Mouse (Mus musculus) kidney, postnatal 0 days (tissue): ENCODE results near the gene Olfr648. TPM values are rescaled to one million over a fixed set of nuclear protein-coding genes. Genes with fewer than 3 reads are reported as not detected.
A peak's percentile ranks its signal among the peaks of the same experiment; 100 is the strongest.

Source experiments
- ATAC-seq: fragments of 200-750 bp; cut with Nextera tagmentation; replicated peaks from 2 replicates; pipeline ENCODE4 v1.8.0; 2017; ENCODE audit warnings: low read depth, moderate number of reproducible peaks, moderate TSS enrichment, moderate library complexity; ENCODE audit not compliant: low FRiP score
- DNase-seq: peaks from one replicate; pipeline ENCODE4 v3.0.0-alpha.2; 2016; ENCODE audit warnings: low spot score
- H3K27ac ChIP-seq: fragments of 300-500 bp; sonication (generic); 2 replicates; pipeline ENCODE4 v1.5.1; 2014; ENCODE audit warnings: mild to moderate bottlenecking
- H3K27me3 ChIP-seq: fragments of 300-500 bp; sonication (generic); 2 replicates; pipeline ENCODE4 v1.6.1; 2014; ENCODE audit warnings: low read length, mixed read lengths; ENCODE audit not compliant: insufficient read depth
- H3K36me3 ChIP-seq: fragments of 300-500 bp; sonication (generic); 2 replicates; pipeline ENCODE4 v1.6.1; 2014; ENCODE audit warnings: low read length, mixed read lengths; ENCODE audit not compliant: insufficient read depth
- H3K4me1 ChIP-seq: fragments of 300-500 bp; sonication (generic); replicated peaks from 2 replicates; pipeline ENCODE4 v1.6.1; 2014; ENCODE audit warnings: antibody characterized with exemption, low read length, mixed read lengths; ENCODE audit not compliant: insufficient read depth
- H3K4me2 ChIP-seq: fragments of 300-500 bp; sonication (generic); 2 replicates; pipeline ENCODE4 v1.6.1; 2014; ENCODE audit warnings: mild to moderate bottlenecking, low read length, moderate library complexity, mixed read lengths
- H3K4me3 ChIP-seq: fragments of 300-500 bp; sonication (generic); replicated peaks from 2 replicates; pipeline ENCODE4 v1.5.1; 2014; ENCODE audit warnings: low read depth, low read length
- H3K9ac ChIP-seq: fragments of 300-500 bp; sonication (generic); 2 replicates; pipeline ENCODE4 v1.6.1; 2014; ENCODE audit warnings: low read depth, low read length
- H3K9me3 ChIP-seq: fragments of 300-500 bp; sonication (generic); replicated peaks from 2 replicates; pipeline ENCODE4 v1.6.1; 2016; ENCODE audit warnings: low read length, inconsistent platforms, mixed read lengths
- CTCF ChIP-seq: IDR thresholded peaks from 2 replicates; pipeline ENCODE4 v1.5.1; 2016; ENCODE audit warnings: antibody characterized with exemption, low read depth, mild to moderate bottlenecking, moderate library complexity
- WGBS: fragments of 180-500 bp; shearing (Covaris S2); extraction: QIAGEN DNeasy Blood & Tissue Kit; methylation state at CpG from one replicate; pipeline ENCODE4 v1.1.7; 2014; 5-methylcytosine and 5-hydroxymethylcytosine counted together
- polyA plus RNA-seq: library from polyadenylated mRNA; unstranded; fragments of >200 nt; fragmentation: Nextera tagmentation; extraction: Ambion mirVana; gene quantifications from 2 replicates; pipeline ENCODE4 v1.2.1, GENCODE M21; 2015

Olfr648 gene
- polyA plus RNA-seq, 1 experiment from 2014 or later: 0.05 TPM

- 60% methylated on average over 6 of the region's 6 CpGs for WGBS
- Histone ChIP-seq H3K4me2 (no peak overlapping the region), H3K27me3 (no peaks in the 10 kb centered on the region), H3K9me3 (no peaks in the 10 kb centered on the region), H3K27ac (no peak overlapping the region), H3K4me1 (no peaks in the 10 kb centered on the region), H3K36me3 (no peaks in the 10 kb centered on the region), H3K4me3 (no peak overlapping the region), H3K9ac (no peak overlapping the region)
- TF ChIP-seq CTCF: no peak
- no peak; the same call in 1 of the 2 replicates for ATAC-seq
- no peak for DNase-seq
Measured at GRCm38 (mm10) chr7:104169634-104170204, 13.5 kb downstream of the Olfr648 start.

GRCm38 (mm10) chr7:104167105-104167504, 16.1 kb downstream of the Olfr648 start:
- no peak overlapping the region for H3K4me2 ChIP-seq
- ATAC-seq (no peak), DNase-seq (peak; percentile 0)
- H3K27ac ChIP-seq: no peak overlapping the region
- WGBS: 83% methylated on average over 6 of the region's 6 CpGs
- no peaks in the 10 kb centered on the region for H3K9me3 ChIP-seq
- no peaks in the 10 kb centered on the region for H3K4me1 ChIP-seq
- H3K4me3 ChIP-seq: no peak overlapping the region
- TF ChIP-seq CTCF: peak; percentile 31; the same call in 1 of the 2 replicates
- no peak overlapping the region for H3K9ac ChIP-seq
- no peaks in the 10 kb centered on the region for H3K36me3 ChIP-seq
- H3K27me3 ChIP-seq: no peaks in the 10 kb centered on the region

GRCm38 (mm10) chr7:104150456-104150855, 32.7 kb downstream of the Olfr648 start, which contains the start of gene Ubqlnl:
Ubqlnl (minus strand) TSS chr7:104150556.
- H3K4me1 ChIP-seq: no peaks in the 10 kb centered on the region
- WGBS: 79% methylated on average over 2 of the region's 2 CpGs
- H3K27ac ChIP-seq: no peak within 1 kb of the TSS
- DNase-seq: no peak
- no peak within 1 kb of the TSS for H3K9ac ChIP-seq
- no peaks in the 10 kb centered on the region for H3K9me3 ChIP-seq
- no peaks in the 10 kb centered on the region for H3K27me3 ChIP-seq
- no peak within 1 kb of the TSS for H3K4me3 ChIP-seq
- no peak for ATAC-seq
- H3K36me3 ChIP-seq: no peaks in the 10 kb centered on the region
- TF ChIP-seq CTCF: no peak
- H3K4me2 ChIP-seq: no peak within 1 kb of the TSS

- whole genome bisulfite sequencing: 72% methylated on average over 3 of the region's 3 CpGs
- H3K4me1 ChIP-seq: no peaks in the 10 kb centered on the region
- no peaks in the 10 kb centered on the region for H3K36me3 ChIP-seq
- no peak within 1 kb of the TSS for H3K4me2 ChIP-seq
- TF ChIP-seq CTCF: no peak
- no peak within 1 kb of the TSS for H3K4me3 ChIP-seq
- no peak for ATAC-seq
- H3K9me3 ChIP-seq: no peaks in the 10 kb centered on the region
- DNase-seq: no peak
- H3K9ac ChIP-seq: no peak within 1 kb of the TSS
- H3K27ac ChIP-seq: no peak within 1 kb of the TSS
- no peaks in the 10 kb centered on the region for H3K27me3 ChIP-seq
Measured at GRCm38 (mm10) chr7:104143179-104143578, 40.0 kb downstream of the Olfr648 start, which contains the start of gene Ubqln3. Ubqln3 (minus strand) TSS chr7:104143279.

- H3K9me3 ChIP-seq: no peaks in the 10 kb centered on the region
- TF ChIP-seq CTCF: no peak
- no peaks in the 10 kb centered on the region for H3K36me3 ChIP-seq
- H3K4me3 ChIP-seq: no peak within 1 kb of the TSS
- WGBS: 88% methylated on average over 5 of the region's 5 CpGs
- no peaks in the 10 kb centered on the region for H3K27me3 ChIP-seq
- no peak for DNase-seq
- H3K4me2 ChIP-seq: no peak within 1 kb of the TSS
- no peak within 1 kb of the TSS for H3K9ac ChIP-seq
- ATAC-seq: no peak
- no peak within 1 kb of the TSS for H3K27ac ChIP-seq
- no peaks in the 10 kb centered on the region for H3K4me1 ChIP-seq
Measured at GRCm38 (mm10) chr7:104137305-104137704, 45.9 kb downstream of the Olfr648 start, which contains the start of gene Olfr643. Olfr643 (minus strand) TSS chr7:104137405.

GRCm38 (mm10) chr7:104129726-104130125, 53.5 kb downstream of the Olfr648 start, which contains the start of gene Ubqln5:
Ubqln5 (minus strand) TSS chr7:104129826.
- no peak within 1 kb of the TSS for H3K9ac ChIP-seq
- no peaks in the 10 kb centered on the region for H3K9me3 ChIP-seq
- H3K27me3 ChIP-seq: no peaks in the 10 kb centered on the region
- ATAC-seq: no peak
- TF ChIP-seq CTCF: no peak
- H3K4me2 ChIP-seq: no peak within 1 kb of the TSS
- no peaks in the 10 kb centered on the region for H3K4me1 ChIP-seq
- 91% methylated on average over 5 of the region's 5 CpGs for WGBS
- no peak for DNase-seq
- H3K36me3 ChIP-seq: no peaks in the 10 kb centered on the region
- H3K27ac ChIP-seq: no peak within 1 kb of the TSS
- no peak within 1 kb of the TSS for H3K4me3 ChIP-seq

Other genes starting within 250 kb of the Olfr648 start
- not detected in 2 replicates for gene Olfr632, start 249.0 kb downstream of the Olfr648 start, polyA plus RNA-seq
- not detected in 2 replicates for gene Olfr633, start 239.0 kb downstream of the Olfr648 start, polyA plus RNA-seq
- gene Olfr635, start 212.2 kb downstream of the Olfr648 start, polyA plus RNA-seq: not detected in 2 replicates
- not detected in 2 replicates for gene Olfr638, start 184.6 kb downstream of the Olfr648 start, polyA plus RNA-seq
- gene Olfr639, start 166.1 kb downstream of the Olfr648 start, polyA plus RNA-seq: 0.01 TPM in 1 of 2 replicates, not detected in the other
- gene Olfr640, start 157.8 kb downstream of the Olfr648 start, polyA plus RNA-seq: not detected in 2 replicates
- not detected in 2 replicates for gene Olfr641, start 147.9 kb downstream of the Olfr648 start, polyA plus RNA-seq
- not detected in 2 replicates for gene Olfr642, start 130.7 kb downstream of the Olfr648 start, polyA plus RNA-seq
- not detected in 2 replicates for gene 4930516K23Rik, start 121.9 kb downstream of the Olfr648 start, polyA plus RNA-seq
- gene Olfr644, start 111.5 kb downstream of the Olfr648 start, polyA plus RNA-seq: not detected in 2 replicates
- not detected in 2 replicates for gene Olfr645, start 97.9 kb downstream of the Olfr648 start, polyA plus RNA-seq
- not detected in 2 replicates for gene Olfr646, start 78.5 kb downstream of the Olfr648 start, polyA plus RNA-seq
- not detected in 2 replicates for gene Ubqln5, start 53.6 kb downstream of the Olfr648 start, polyA plus RNA-seq
- gene Olfr643, start 46.0 kb downstream of the Olfr648 start, polyA plus RNA-seq: not detected in 2 replicates
- not detected in 2 replicates for gene Ubqln3, start 40.1 kb downstream of the Olfr648 start, polyA plus RNA-seq
- not detected in 2 replicates for gene Ubqlnl, start 32.8 kb downstream of the Olfr648 start, polyA plus RNA-seq
- gene Olfm5, start 18.6 kb downstream of the Olfr648 start, polyA plus RNA-seq: not detected in 2 replicates
- not detected in 2 replicates for gene Olfr649, start 12.6 kb upstream of the Olfr648 start, polyA plus RNA-seq
- 0.64 and 0.79 TPM in 2 replicates for gene Trim6, start 35.4 kb upstream of the Olfr648 start, polyA plus RNA-seq
- 3.1 and 4.1 TPM in 2 replicates for gene Trim34a, start 61.1 kb upstream of the Olfr648 start, polyA plus RNA-seq
- gene Trim5, start 104.7 kb upstream of the Olfr648 start, polyA plus RNA-seq: 0.43 and 0.48 TPM in 2 replicates
- gene Trim12a, start 132.1 kb upstream of the Olfr648 start, polyA plus RNA-seq: 8.6 and 8.8 TPM in 2 replicates
- 0.12 TPM in 1 of 2 replicates, not detected in the other for gene Trim34b, start 146.1 kb upstream of the Olfr648 start, polyA plus RNA-seq
- 2.2 TPM in 2 replicates for gene Trim12c, start 170.0 kb upstream of the Olfr648 start, polyA plus RNA-seq
- 0.24 and 0.25 TPM in 2 replicates for gene Trim30b, start 186.5 kb upstream of the Olfr648 start, polyA plus RNA-seq
- 0.10 and 0.13 TPM in 2 replicates for gene Trim30c, start 217.4 kb upstream of the Olfr648 start, polyA plus RNA-seq